In the genomic region with DNA sequence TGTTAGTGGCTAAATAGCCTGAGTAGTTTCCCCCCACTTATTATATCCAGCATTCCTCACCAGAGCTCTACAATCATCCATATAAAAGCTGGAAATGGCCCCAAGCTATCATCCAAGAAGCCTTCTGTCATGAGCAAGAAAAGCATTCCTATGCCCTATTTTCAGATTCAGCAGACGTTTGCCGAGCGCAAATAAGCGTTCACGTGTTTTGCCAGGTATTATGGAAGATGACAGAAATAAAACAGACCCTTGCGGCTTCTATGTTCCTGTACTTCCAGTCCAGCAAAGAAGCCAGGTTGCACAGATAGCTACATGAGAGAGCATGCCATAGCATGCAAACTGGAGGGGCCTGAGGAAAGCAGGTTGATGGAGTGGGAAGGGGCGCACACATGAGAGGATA, we compare ENCODE assay signal across 31 mouse cellular contexts. TPM values are rescaled to one million over a fixed set of nuclear protein-coding genes. Genes with fewer than 3 reads are reported as not detected.
DNase-seq lines count a peak whose midpoint lies in the region; ATAC-seq and TF ChIP-seq lines count a peak whose summit lies in the region.
"Had no signal": no experiment of that assay in that cellular context is flagged by ENCODE, and none has a peak within 500 bp of the region (broad histone marks: within the 10 kb centered on the region; RNA-seq: fewer than 3 reads in every experiment).

No protein-coding gene starts in this region.

- no peak for DNase-seq in forebrain, postnatal 0 days
- DNase-seq in forebrain, embryonic 11.5 days (ENCODE audit: low spot score) = no peak
- DNase-seq in liver, postnatal 0 days = no peak
- DNase-seq in retina, postnatal 1 day = peak; percentile 40
- no peak for DNase-seq in retina, embryonic 14.5 days (ENCODE audit: low spot score)
- no peak for DNase-seq in embryonic facial prominence, embryonic 14.5 days (ENCODE audit: low spot score)
- no peak for DNase-seq in thymus, postnatal 25 days
- DNase-seq: adrenal gland, postnatal 14 days; cerebellum, adult 2 months; cerebellum, postnatal 14 days; gastrocnemius, postnatal 25 days; heart, adult 11 months; heart, postnatal 36 days; kidney, adult 8-10 months; kidney, postnatal 4 days; lung, adult 2 months; lung, postnatal 10 days; thymus, adult 2 months; thymus, postnatal 4 days had no signal

- ATAC-seq in forebrain, postnatal 0 days = no peak
- ATAC-seq in forebrain, embryonic 11.5 days (replicated peaks; ENCODE audit: low FRiP score) = no peak
- no peak for ATAC-seq in liver, embryonic 12.5 days
- no peak for ATAC-seq in liver, postnatal 0 days
- no peak for ATAC-seq in embryonic facial prominence, embryonic 14.5 days (ENCODE audit: low read depth)
- ATAC-seq: hindbrain, postnatal 0 days; intestine, embryonic 16.5 days; Patski had no signal

- no peaks in the 10 kb centered on the region for H3K27me3 ChIP-seq in forebrain, postnatal 0 days (ENCODE audit: insufficient read depth, low read length)
- H3K27me3 ChIP-seq in forebrain, embryonic 11.5 days (ENCODE audit: control insufficient read depth, insufficient read depth, low read length) = no peaks in the 10 kb centered on the region
- no peaks in the 10 kb centered on the region for H3K27me3 ChIP-seq in liver, embryonic 12.5 days (replicated peaks)
- H3K27me3 ChIP-seq in liver, postnatal 0 days (ENCODE audit: insufficient read depth, low read length) = no peaks in the 10 kb centered on the region
- H3K27me3 ChIP-seq in embryonic facial prominence, embryonic 14.5 days (replicated peaks; ENCODE audit: control insufficient read depth, insufficient read depth, low read length) = no peaks in the 10 kb centered on the region
- H3K27me3 ChIP-seq: heart, embryonic 15.5 days; hindbrain, embryonic 12.5 days; limb, embryonic 13.5 days; midbrain, embryonic 12.5 days; neural tube, embryonic 13.5 days; Patski had no signal

- H3K4me2 ChIP-seq in forebrain, postnatal 0 days (ENCODE audit: low read depth) = no peak overlapping the region
- no peak overlapping the region for H3K4me2 ChIP-seq in forebrain, embryonic 11.5 days (ENCODE audit: low read depth, low read length, severe bottlenecking)
- H3K4me2 ChIP-seq in liver, embryonic 12.5 days = no peak overlapping the region
- H3K4me2 ChIP-seq in liver, postnatal 0 days (ENCODE audit: low read depth, low read length) = no peak overlapping the region
- no peak overlapping the region for H3K4me2 ChIP-seq in embryonic facial prominence, embryonic 14.5 days (ENCODE audit: low read depth, low read length)
- H3K4me2 ChIP-seq: heart, embryonic 15.5 days; hindbrain, embryonic 12.5 days; limb, embryonic 13.5 days; midbrain, embryonic 12.5 days; neural tube, embryonic 13.5 days had no signal

- no peaks in the 10 kb centered on the region for H3K36me3 ChIP-seq in forebrain, postnatal 0 days (ENCODE audit: insufficient read depth)
- no peaks in the 10 kb centered on the region for H3K36me3 ChIP-seq in forebrain, embryonic 11.5 days (ENCODE audit: control insufficient read depth, insufficient read depth, low read length)
- no peaks in the 10 kb centered on the region for H3K36me3 ChIP-seq in liver, embryonic 12.5 days
- H3K36me3 ChIP-seq in liver, postnatal 0 days (replicated peaks; ENCODE audit: insufficient read depth, low read length) = no peaks in the 10 kb centered on the region
- H3K36me3 ChIP-seq in embryonic facial prominence, embryonic 14.5 days (ENCODE audit: control insufficient read depth, insufficient read depth, low read length) = no peaks in the 10 kb centered on the region
- H3K36me3 ChIP-seq: heart, embryonic 10.5 days; heart, embryonic 15.5 days; hindbrain, embryonic 12.5 days; limb, embryonic 13.5 days; midbrain, embryonic 12.5 days; neural tube, embryonic 13.5 days had no signal

- no peak for TF ChIP-seq EP300 in liver, postnatal 0 days (IDR thresholded peaks at IDR 0.05; ENCODE audit: low read depth)

- 64% methylated on average over 7 of the region's 7 CpGs for WGBS in forebrain, postnatal 0 days
- WGBS in forebrain, embryonic 11.5 days = 94% methylated on average over 7 of the region's 7 CpGs
- WGBS in liver, embryonic 12.5 days (ENCODE audit: insufficient replicate concordance) = 93% methylated on average over 7 of the region's 7 CpGs
- 91% methylated on average over 7 of the region's 7 CpGs for WGBS in liver, postnatal 0 days (ENCODE audit: insufficient replicate concordance)
- 64% methylated on average over 7 of the region's 7 CpGs for WGBS in embryonic facial prominence, embryonic 14.5 days

- H3K4me3 ChIP-seq in forebrain, postnatal 0 days (ENCODE audit: low read depth, low read length) = no peak overlapping the region
- H3K4me3 ChIP-seq in forebrain, embryonic 11.5 days (ENCODE audit: low read depth, low read length) = no peak overlapping the region
- no peak overlapping the region for H3K4me3 ChIP-seq in liver, embryonic 12.5 days
- H3K4me3 ChIP-seq in liver, postnatal 0 days (ENCODE audit: low read depth, low read length) = no peak overlapping the region
- H3K4me3 ChIP-seq in embryonic facial prominence, embryonic 14.5 days (ENCODE audit: low read depth, low read length) = no peak overlapping the region
- H3K4me3 ChIP-seq: heart, embryonic 10.5 days; heart, embryonic 15.5 days; hindbrain, embryonic 12.5 days; limb, embryonic 13.5 days; midbrain, embryonic 12.5 days; neural tube, embryonic 13.5 days had no signal

- H3K9me3 ChIP-seq in forebrain, postnatal 0 days (ENCODE audit: low read length) = no peaks in the 10 kb centered on the region
- H3K9me3 ChIP-seq in forebrain, embryonic 11.5 days (ENCODE audit: control insufficient read depth, low read length) = no peaks in the 10 kb centered on the region
- H3K9me3 ChIP-seq in liver, embryonic 12.5 days (replicated peaks) = no peaks in the 10 kb centered on the region
- no peaks in the 10 kb centered on the region for H3K9me3 ChIP-seq in liver, postnatal 0 days (ENCODE audit: low read length)
- no peaks in the 10 kb centered on the region for H3K9me3 ChIP-seq in embryonic facial prominence, embryonic 14.5 days (ENCODE audit: control insufficient read depth, low read length)
- H3K9me3 ChIP-seq: heart, embryonic 10.5 days; heart, embryonic 15.5 days; hindbrain, embryonic 12.5 days; limb, embryonic 13.5 days; midbrain, embryonic 12.5 days; neural tube, embryonic 13.5 days had no signal

- no peak overlapping the region for H3K9ac ChIP-seq in forebrain, postnatal 0 days
- H3K9ac ChIP-seq in forebrain, embryonic 11.5 days (ENCODE audit: low read length) = no peak overlapping the region
- no peak overlapping the region for H3K9ac ChIP-seq in liver, embryonic 12.5 days
- H3K9ac ChIP-seq in liver, postnatal 0 days (replicated peaks) = no peak overlapping the region
- H3K9ac ChIP-seq in embryonic facial prominence, embryonic 14.5 days (ENCODE audit: low read depth, low read length) = no peak overlapping the region
- H3K9ac ChIP-seq: heart, embryonic 15.5 days; hindbrain, embryonic 12.5 days; limb, embryonic 13.5 days; midbrain, embryonic 12.5 days; neural tube, embryonic 13.5 days had no signal

- H3K4me1 ChIP-seq in forebrain, postnatal 0 days (ENCODE audit: insufficient read depth) = peaks cover 3% of the 10 kb centered on the region; the same call in 1 of the 2 replicates
- H3K4me1 ChIP-seq in forebrain, embryonic 11.5 days (replicated peaks; ENCODE audit: control insufficient read depth, insufficient read depth, low read length) = no peaks in the 10 kb centered on the region
- peaks cover 51% of the 10 kb centered on the region for H3K4me1 ChIP-seq in liver, embryonic 12.5 days
- peaks cover 48% of the 10 kb centered on the region for H3K4me1 ChIP-seq in liver, postnatal 0 days (ENCODE audit: insufficient read depth)
- peaks cover 26% of the 10 kb centered on the region for H3K4me1 ChIP-seq in embryonic facial prominence, embryonic 14.5 days (ENCODE audit: control insufficient read depth, insufficient read depth, low read length)
- H3K4me1 ChIP-seq: heart, embryonic 10.5 days; hindbrain, embryonic 12.5 days; limb, embryonic 13.5 days; midbrain, embryonic 12.5 days; neural tube, embryonic 13.5 days had no signal

- H3K27ac ChIP-seq in forebrain, postnatal 0 days (ENCODE audit: low read depth, low read length) = 0 out of 2 replicates have a peak overlapping the region, but pooled peaks have one; percentile 54
- H3K27ac ChIP-seq in forebrain, embryonic 11.5 days (ENCODE audit: low read depth, low read length) = no peak overlapping the region
- peak overlapping the region; percentile 27; the same call in 1 of the 2 replicates for H3K27ac ChIP-seq in liver, embryonic 12.5 days
- H3K27ac ChIP-seq in liver, postnatal 0 days (ENCODE audit: low read depth) = no peak overlapping the region
- H3K27ac ChIP-seq in embryonic facial prominence, embryonic 14.5 days (replicated peaks; ENCODE audit: low read depth, low read length) = peak overlapping the region; percentile 52; the same call in 1 of the 2 replicates
- H3K27ac ChIP-seq: heart, embryonic 10.5 days; heart, embryonic 15.5 days; hindbrain, embryonic 12.5 days; hindbrain, postnatal 0 days; kidney, postnatal 0 days; limb, embryonic 13.5 days; macrophage; midbrain, embryonic 12.5 days; neural tube, embryonic 13.5 days had no signal

- TF ChIP-seq CTCF in forebrain, postnatal 0 days (IDR thresholded peaks at IDR 0.05; ENCODE audit: low read depth) = no peak
- no peak for TF ChIP-seq CTCF in liver, postnatal 0 days (IDR thresholded peaks at IDR 0.05; ENCODE audit: low read depth)

RNA-seq across cellular contexts. Expression of a gene that starts 23.1 kb away (rescaled TPM):
- 10.5 and 18.5 TPM in 2 replicates for total RNA-seq in forebrain, postnatal 0 days (2014; rRNA removed)
- 2.8 and 5.2 TPM in 2 replicates for polyA plus RNA-seq in forebrain, postnatal 0 days (2015; fragmentation: Nextera tagmentation; extraction: Ambion mirVana)
- 9.8 and 10.7 TPM in 2 replicates for polyA plus RNA-seq in forebrain, embryonic 11.5 days (2014; fragmentation: Nextera tagmentation; extraction: Ambion mirVana)
- 32.6 and 32.7 TPM in 2 replicates for polyA plus RNA-seq in liver, embryonic 12.5 days (2016; fragmentation: Nextera tagmentation; extraction: Ambion mirVana)
- polyA plus RNA-seq in liver, postnatal 0 days (2015; fragmentation: Nextera tagmentation; extraction: Ambion mirVana) = 13.7 TPM in 2 replicates
- 7.5 and 8.9 TPM in 2 replicates for polyA plus RNA-seq in embryonic facial prominence, embryonic 14.5 days (2014; fragmentation: Nextera tagmentation; extraction: Ambion mirVana)

RNA-seq across cellular contexts. Expression of a gene that starts 50.5 kb away (rescaled TPM):
- 212 and 236 TPM in 2 replicates for total RNA-seq in forebrain, postnatal 0 days (2014; rRNA removed)
- 449 and 471 TPM in 2 replicates for polyA plus RNA-seq in forebrain, postnatal 0 days (2015; fragmentation: Nextera tagmentation; extraction: Ambion mirVana)
- 253 and 282 TPM in 2 replicates for polyA plus RNA-seq in forebrain, embryonic 11.5 days (2014; fragmentation: Nextera tagmentation; extraction: Ambion mirVana)
- 240 and 248 TPM in 2 replicates for polyA plus RNA-seq in liver, embryonic 12.5 days (2016; fragmentation: Nextera tagmentation; extraction: Ambion mirVana)
- polyA plus RNA-seq in liver, postnatal 0 days (2015; fragmentation: Nextera tagmentation; extraction: Ambion mirVana) = 331 and 349 TPM in 2 replicates
- polyA plus RNA-seq in embryonic facial prominence, embryonic 14.5 days (2014; fragmentation: Nextera tagmentation; extraction: Ambion mirVana) = 401 and 403 TPM in 2 replicates

Comparison
In these comparisons a context has a peak if more than half of its experiments do, and no peak if none do; other contexts are left out.
1. H3K27ac ChIP-seq: peak in forebrain, postnatal 0 days (single experiment), liver, embryonic 12.5 days (single experiment) and embryonic facial prominence, embryonic 14.5 days (single experiment); none in forebrain, embryonic 11.5 days (single experiment) and liver, postnatal 0 days (single experiment).